Mouse (Mus musculus) adrenal gland, postnatal 25 days (tissue): ENCODE data around the gene Rab15. TPM values are rescaled to one million over a fixed set of nuclear protein-coding genes. Genes with fewer than 3 reads are reported as not detected.
"Not testable (repeated sequence)": the region's sequence is repeated elsewhere in the genome, so short reads cannot be mapped to it uniquely, and the experiment has no call there.

Experiments
- DNase-seq: peaks from one replicate; pipeline ENCODE4 v3.0.0; 2021; ENCODE audit warnings: mixed read lengths
- total RNA-seq: library from RNA; stranded (reverse); gene quantifications from 2 replicates; pipeline ENCODE4 v1.2.3, GENCODE M21; 2021

Gene Rab15
- total RNA-seq, 1 experiment from 2014 or later, result 3.3 TPM

DNA sequence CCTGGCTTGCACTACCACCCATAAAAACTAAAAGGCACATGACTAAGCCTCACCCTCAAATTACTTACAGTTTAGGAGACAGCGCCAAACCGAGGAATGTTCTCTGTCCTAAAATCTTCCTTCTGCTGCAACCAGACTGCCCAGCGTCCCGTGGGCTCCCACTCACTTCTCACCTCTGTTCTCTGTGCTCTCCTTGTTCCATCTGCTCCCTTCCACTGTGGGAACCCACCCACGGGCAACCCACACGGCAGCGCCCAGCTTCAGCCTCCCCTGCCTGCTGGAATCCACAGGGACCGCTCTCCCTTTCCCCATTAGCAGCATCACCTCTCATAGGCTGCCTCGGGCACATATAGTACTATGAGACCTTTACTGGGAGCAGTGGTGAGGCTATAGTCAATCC lies 3.8 kb downstream of the Rab15 start:
- DNase-seq, result no peak

DNA sequence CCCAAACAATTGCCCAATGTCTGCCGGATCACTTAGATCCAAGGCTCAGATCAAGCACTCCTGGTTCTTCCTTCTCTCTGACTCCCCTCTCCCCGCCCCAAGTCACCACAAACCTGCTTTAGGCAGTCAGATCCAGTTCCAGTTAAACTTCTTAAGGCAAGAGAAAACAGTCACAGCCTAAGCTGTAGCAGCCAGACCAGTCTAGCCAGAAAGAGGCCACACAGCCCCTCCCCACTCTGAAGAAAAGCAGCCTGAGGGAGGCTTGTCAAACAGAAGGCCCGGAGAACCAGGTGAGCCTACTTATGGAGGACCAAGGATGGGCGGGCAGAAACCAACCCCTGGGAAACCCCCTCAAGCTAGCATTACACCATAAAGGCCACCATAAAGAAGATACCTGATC lies 4.6 kb downstream of the Rab15 start:
- DNase-seq, result no peak

DNA sequence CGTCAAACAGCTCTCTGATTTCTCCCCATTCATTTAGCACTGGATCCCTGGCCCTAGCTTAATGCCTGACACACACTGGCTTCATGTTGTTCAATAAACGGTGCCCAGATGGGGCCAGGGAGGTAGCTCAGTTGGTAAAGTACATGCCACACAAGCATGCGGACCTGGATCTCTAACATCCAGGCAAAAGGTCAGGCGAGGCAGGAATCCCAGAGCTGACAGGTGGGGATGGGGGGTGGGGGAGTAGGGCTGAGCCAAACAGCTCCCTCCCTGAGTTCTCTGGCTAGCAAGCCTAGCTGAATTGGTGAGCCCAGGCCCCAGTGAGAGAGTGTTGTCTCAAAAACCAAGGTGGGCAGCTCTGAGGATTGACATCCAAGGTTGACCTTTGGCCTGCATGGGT lies 5.5 kb downstream of the Rab15 start:
- DNase-seq, result no peak

DNA sequence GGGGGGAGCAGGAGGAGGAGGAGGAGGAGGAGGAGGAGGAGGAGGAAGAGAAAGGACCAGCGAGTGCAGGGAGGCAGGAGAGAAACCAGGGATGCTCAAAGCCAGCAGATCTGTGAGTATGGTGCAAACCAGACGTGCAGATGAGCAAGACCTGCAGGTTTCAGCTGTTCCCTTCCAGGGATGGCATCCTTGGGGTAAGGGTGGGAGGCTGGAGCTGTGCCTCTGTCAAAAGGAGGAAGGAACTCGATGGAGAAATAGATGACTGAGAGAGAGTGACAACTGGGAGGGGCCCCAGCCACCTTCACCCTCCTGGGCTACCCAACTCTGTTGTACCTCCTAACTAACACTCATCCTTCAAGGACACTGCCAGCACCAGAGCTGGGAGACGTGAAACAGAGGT lies 6.0 kb downstream of the Rab15 start:
- no peak for DNase-seq

DNA sequence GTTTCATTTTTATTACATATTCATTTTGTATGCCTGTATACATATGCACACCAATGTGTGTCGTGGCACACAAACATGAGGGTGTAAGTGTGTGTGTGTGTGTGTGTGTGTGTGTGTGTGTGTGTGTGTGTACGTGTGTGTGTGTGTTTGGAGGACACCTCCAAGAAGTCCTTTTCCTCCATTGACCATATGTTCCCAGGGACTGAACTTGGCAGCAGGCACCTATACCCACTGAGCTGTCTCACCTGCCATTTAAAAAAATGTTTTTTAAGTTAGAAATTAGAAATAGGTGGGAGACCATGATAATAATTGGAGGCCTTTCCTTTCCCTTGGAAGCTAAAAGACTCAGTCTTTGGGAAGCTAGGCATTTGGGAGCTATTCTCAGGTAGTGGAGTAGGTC lies 8.6 kb downstream of the Rab15 start:
- no peak for DNase-seq

DNA sequence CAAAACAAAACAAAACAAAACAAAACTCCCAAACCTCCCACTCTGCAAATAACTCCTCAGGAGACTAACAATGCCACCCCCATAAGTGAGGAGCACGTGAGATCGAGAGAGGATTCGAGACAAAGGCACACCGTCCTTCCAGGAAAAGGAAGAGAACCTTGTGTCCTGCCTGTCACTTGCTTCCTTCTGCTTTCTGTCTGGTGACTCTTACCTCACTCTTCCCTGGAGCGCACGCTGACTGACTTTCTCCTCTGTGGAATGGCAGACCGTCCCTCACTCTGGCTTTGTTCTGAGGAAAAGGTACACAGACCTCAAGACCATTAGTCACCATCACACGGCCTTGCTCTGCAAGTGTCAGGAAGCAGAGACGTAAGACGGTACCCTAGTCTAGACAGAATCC lies 9.2 kb downstream of the Rab15 start:
- DNase-seq, result no peak

DNA sequence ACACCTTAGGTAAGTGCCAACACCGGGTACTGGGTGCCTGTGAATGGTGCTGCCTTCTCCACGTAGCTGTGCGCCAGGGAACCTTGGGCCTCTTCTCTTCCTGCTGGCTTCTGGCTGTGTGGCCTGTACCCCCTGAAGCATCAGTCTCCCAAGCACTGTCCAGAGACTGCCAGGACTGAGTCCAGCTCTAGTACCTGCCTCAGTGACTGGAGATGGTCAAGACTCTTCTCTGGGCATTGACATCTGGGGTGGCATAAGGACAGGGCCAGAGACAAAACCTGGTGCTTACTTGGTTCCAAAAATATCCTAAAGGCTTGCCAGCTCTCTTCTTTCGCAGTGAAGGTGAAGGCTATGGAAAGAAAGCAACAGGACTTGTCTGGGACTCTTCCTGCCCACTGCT lies 11.7 kb downstream of the Rab15 start:
- DNase-seq, result no peak

DNA sequence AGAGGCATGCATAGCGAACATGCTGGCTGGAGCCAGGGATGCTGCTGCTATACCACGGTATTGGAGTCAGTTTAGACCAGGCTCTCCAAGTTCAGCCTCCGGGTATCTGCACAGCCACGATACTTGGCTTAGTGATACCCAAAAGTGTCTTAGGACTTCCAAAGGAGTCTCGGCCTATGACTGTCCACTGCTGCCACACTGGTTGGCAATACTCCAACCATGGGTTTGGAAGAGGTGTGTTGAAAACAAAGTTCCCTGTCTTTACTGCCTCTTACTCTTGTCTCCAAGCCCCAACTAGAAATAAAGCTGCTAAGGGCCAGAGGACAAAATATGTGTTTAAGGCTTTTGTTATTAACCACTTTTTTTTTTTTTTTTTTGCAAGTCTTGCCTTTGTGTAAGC lies 12.2 kb downstream of the Rab15 start:
- no peak for DNase-seq

DNA sequence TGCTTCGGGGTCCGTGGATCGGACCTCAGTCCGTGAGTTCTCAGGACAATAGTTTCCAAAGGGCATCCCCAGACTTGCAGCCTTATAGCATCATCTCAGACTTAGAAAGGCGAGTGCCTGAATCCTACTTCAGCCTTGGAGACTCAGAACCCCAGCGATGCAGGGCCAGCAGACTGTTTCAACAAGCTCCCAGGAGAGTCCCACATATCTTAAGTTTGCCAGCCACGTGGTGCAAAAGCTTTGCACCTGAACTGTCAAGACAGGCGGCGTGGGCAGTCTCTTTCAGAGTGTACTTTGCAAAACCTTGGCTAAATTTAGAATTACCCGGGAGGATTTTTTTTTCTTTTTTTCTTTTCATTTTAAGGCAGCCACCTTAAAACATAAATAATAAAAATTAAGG lies 14.9 kb downstream of the Rab15 start:
- DNase-seq, result no peak

DNA sequence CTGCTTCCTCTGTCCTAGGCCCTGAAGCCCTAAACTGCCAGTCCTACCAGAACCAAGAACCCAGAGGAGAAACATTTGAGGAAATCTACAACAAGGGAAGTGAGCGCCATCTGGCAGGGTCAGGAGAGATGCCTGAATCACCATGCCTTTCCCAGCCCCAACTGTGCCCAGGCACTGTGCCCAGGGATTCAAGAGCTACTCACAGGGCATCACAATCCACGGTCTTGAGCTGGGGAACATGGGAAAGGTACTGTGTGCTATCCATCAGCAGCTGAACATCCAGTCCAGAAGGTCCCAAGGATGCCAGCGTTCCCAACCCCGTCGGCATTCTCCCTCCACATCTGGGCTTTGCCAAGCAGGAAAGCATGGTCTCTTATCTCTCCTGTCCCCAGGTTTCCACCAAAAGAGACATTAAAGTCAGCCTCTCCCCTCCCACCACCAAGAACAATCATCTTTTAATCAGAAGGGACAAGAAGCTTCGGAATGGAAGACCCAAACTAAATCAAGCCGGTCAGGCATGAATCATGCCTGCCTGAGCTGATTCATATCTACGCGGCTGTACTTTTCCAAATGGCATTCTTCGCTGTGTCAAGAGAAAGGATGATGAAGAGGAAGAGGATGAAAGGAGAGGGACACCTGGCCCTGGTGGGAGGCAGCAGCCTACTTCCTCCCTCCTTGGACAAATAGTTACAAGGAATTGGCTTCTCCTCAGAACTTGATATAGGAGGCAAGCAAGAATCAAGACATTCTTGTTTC lies 17.5 kb downstream of the Rab15 start:
- peak; percentile 58 for DNase-seq

DNA sequence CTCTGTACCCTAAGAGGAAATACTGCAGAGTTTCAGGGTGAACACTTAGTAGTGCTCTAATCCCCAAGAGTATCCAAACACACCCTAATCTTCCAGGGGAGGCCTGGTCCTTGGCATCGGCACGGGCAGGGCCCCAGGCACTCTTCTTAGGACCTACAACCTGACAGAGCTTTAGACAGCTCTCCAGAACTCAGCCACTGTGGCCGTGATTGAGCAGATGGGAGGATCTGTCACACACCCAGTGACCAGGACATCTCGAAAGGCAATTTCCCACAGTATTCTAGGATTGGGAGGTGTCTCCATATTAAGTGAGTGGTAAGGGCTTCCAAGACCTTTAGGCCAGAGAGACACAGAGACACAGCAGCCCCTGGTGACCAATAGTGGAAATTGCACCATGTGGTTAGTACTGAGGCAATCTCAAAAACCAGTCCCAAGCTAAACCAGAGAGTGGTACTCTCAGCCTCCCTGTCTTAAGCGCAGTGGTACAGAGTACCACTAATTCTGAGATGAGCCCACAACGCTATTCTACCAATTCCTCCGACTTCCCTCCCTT lies 18.9 kb downstream of the Rab15 start:
- DNase-seq, result peak; percentile 48

DNA sequence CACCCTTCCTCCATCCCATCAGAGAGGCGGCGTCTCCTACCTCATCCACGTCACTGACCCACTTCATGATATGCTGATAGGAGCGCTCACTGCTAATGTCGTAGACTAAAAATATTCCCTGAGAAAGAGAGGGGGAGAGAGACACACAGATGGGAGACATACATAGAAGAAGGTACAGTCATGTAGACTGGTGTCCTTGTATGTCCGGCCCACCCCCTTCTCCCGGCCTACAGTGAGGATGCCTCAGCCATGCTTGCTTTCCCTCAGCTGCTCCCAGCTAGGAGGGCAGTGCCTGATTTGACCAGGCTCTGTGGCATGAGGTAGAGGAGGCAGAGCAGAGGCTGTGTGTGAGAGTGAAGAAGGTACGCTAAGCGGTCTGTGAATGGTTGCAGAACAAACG lies 19.7 kb downstream of the Rab15 start:
- DNase-seq, result no peak

DNA sequence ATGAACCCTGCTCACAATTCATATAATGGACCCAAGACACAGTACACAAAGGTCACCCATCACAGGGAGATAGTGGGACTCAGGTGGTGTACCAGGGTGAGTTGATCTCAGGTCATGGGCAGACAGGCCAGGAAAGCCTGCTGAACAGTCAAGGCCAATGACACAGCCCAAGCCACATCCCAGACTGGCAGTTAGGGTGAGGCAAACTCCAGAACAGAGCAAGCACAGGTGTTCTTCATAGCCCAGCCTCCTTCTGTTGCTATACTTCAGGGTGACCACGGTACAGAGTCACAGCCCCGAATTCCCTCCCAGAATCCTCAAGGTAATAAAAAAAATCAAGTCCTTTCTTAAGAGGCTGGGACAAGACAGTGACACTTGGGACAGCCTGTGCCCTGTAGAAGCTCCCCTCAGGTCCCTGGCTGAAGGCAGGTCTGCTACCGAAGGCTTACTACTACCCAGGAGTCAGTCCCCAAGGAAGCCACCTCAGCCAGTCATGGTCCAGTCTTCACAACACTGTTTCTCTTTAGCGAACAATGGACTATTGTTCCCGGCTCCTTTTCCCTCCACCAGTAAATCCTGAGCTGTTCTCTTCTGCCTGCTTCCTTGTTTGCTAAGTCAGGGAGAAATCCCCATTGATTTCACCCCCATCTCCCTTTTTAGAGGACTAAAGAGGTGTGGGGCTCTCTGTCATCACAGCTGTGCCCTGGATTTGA lies 24.5 kb downstream of the Rab15 start:
- DNase-seq, result no peak

DNA sequence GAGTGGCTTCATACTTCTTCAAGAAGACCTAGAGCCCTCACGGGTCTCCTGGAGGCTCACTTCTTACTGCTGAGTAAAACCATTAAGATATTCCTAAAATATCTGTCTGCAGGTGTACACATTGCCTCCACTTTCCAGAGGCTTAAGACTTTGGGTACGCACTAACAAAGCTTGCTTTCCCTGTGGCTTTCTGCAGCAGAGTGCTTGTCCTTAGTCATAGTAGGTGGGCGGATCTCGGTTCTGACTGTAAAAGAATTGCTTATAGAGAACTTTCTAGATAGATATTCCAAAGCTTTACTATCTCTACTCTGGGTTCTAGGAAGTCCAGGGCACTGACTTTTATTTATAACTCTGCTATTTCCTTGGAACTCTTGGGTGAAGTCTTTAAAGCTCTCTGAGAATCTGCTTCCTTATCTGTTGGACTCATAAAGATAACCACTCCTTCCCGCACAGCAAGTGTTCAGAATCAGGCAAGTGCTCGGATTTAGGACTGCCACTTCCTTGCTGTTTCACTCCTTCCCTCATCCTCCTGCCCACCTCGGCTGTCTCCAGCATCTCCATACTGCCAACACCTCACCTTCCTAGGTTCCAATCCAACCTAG lies 25.7 kb downstream of the Rab15 start:
- DNase-seq, result no peak

DNA sequence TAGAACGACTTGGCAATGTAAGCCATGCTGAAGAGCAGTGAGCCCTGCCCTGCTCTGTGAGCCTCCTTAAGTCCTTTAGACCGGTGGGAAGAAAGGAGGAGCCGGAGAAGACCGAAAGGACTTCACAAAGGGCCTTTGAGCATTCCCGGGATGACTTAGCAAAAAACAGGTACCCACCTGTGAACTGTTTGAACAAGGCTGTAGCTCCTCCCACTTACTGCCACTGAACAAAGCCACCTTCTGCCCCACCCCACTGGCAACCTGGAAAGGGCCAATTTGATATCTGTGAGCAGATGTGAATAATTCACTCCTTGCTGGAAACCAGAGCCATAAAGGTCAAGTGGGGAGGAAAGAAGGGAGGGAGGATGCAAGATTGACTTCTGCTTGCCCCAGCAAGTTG lies 27.4 kb downstream of the Rab15 start, which contains the start of gene Gpx2:
TSS of gene Gpx2 (minus strand) at position 205 of the 400 bp plus-strand sequence.
- DNase-seq, result no peak

DNA sequence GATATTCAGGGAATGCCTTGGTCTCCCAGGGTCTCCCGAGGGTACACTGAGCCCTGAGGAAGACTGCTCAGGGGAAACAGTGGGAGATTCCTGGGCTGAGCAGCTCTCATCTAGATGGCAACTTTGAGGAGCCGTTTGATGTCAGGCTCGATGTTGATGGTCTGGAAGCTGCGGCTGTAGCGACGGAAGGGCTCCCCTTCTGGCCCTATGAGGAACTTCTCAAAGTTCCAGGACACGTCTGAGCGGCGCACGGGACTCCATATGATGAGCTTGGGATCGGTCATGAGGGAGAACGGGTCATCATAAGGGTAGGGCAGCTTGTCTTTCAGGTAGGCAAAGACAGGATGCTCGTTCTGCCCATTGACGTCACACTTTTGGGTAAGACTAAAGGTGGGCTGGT lies 30.2 kb downstream of the Rab15 start:
- DNase-seq, result not testable (repeated sequence)

DNA sequence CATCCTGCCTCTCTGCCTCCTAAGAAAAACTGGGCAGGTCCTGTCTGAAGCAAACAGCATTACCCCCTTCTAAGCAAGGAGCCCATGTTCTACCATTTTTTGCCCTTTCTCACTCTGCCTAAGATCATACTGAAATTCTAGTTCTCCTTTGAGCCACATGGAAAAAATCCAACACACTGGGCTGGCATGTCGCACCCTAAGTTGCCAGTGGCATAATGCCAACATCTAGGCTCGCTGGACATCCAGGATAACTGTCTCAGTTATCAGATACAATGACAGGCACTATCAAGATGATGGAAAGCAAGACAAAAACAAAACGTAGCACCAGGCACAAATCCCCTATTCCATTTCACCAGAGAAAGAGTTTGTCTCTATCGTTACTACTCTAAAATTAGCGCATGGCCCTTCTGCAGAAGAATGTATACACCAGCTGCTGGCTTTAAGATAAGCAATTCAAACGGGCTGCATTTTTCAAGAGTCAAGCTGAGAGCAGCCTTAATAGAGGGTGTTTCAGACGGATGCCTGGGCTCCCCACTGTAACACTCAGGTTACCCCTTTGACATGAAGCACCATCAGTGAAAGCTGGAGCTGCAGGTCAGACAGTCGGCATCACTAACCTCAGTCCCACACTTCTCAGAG lies 32.1 kb downstream of the Rab15 start:
- DNase-seq, result no peak

DNA sequence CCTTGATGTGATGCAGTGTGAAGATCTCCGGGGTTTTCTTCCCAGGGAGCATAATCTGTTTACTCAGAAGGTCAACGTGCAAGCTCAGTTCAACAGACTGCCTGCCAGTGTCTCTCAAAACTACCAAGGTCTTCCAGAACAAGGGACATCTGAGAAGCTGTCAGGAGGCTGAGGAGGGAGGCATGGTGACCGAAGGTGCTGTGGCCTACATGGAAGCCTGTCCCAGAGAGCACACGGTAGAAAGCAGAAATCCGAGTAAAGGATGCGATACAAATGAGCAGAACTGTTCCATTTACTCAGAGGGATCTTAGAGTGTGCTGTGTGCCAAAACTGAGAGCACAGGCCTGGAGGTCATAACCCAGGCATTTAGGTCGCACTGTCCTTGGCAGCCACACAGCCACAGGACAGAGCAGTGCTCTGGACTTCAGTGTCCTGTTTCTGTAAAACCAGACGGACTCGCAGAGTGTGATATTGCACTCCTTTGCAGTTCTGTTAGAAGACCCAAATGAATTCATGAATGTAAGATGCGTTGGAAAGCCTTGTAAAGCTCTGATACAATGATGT lies 38.6 kb downstream of the Rab15 start:
- no peak for DNase-seq

DNA sequence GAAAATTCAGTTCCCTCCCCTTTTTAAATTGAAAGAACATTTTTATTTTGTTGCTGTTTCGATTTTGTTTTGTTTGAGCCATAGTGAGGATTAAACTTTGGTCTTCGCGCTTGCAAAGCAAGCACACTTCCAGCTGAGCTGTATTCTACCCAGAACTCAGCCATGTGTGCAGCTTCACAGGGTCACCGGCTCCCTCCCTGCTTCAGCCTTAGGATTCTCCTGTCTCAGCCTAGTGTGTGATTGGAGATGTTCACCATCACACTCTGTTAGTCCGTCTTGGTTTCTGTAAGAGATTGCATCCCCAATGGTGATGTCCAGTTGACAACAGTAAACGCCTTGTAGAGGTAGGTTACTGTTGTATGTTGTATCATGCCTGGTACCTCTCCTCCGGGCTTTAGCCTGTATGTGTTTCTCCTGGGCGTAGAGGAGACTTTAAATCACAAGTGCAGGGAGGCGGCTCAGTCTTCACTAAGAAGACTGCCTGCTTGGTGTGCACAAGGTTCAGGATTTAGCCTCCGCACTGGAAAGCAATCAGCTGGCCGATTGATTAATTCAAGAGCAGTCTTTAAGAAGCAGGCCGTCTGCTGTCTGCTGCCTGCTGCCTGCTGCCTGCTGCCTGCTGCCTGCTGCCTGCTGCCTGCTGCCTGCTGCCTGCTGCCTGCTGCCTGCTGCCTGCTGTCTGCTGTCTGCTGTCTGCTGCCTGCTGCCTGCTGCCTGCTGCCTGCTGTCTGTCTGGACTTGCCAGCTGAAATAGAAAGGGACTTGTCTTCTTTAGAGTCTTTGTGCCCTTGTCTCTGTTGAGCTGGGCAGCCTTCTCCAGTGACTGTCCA lies 41.9 kb downstream of the Rab15 start:
- DNase-seq, result no peak

DNA sequence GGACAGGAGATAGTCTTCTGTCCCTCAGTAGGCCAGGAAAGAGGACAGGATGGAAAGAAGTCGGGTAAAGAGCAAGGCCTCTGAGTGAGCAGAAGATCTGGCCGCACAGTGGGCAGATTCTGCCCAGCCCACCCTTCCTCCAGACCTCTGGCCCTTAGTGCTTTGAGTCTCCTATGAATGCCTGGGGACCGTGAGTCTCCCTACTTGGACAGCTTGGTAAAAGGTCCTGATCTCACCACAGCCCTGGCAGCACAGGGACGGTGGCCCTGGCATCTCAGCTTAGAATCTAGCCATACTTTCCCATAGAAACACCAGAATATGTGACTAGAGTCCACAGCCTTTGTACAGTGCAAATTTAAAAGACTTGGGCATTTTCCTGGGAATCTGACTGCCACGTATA lies 42.8 kb downstream of the Rab15 start:
- no peak for DNase-seq

DNA sequence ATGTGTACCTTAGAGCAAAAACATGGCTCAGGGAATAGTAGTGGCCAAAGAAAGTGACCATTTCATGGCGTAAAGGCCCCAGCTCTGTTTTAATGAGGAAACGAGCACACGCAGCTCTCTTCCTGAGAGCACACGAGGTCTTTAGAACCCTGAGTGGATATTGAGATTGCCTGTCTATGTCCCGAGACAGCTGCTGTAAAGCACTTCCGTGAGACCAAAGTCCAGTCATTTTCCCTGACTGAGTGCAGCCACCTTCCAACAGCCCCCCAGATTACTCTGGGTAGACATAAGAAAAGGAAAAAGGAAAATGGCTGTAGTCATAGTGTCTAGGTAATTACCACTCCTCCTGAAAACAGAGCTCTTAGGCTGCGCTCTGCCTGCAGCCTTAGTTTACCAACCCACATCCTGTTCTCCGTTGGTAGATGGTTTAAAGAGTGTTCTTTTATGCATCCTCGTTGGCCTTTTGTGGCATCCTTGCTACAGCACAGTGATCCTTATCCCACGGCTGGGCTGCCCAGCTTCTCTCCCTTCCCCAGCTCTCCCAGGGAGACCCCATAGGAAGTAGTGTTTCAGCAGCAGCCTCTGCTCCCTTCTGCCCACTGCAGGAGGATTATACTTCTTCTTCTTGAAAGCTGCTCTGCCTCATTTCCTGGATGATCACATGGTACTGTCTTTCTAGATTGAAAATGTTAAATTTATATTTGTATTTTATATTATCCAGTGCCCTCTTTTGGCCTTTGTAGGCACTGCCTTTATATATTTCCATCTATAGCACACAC lies 44.2 kb downstream of the Rab15 start:
- no peak for DNase-seq
